9 mouse cellular contexts compared by ENCODE assay signal in genomic region chr3:132950529-132950880, GRCm38 (mm10). TPM values are rescaled to one million over a fixed set of nuclear protein-coding genes. Genes with fewer than 3 reads are reported as not detected.
A peak's percentile ranks its signal among the peaks of the same experiment; 100 is the strongest.
DNase-seq lines count a peak whose midpoint lies in the region; ATAC-seq and TF ChIP-seq lines count a peak whose summit lies in the region.
"Had no signal": no experiment of that assay in that cellular context is flagged by ENCODE, and none has a peak within 500 bp of the region (broad histone marks: within the 10 kb centered on the region; RNA-seq: fewer than 3 reads in every experiment).

No protein-coding gene starts in this region.

- H3K36me3 ChIP-seq in kidney, adult 2 months (ENCODE audit: control insufficient read depth, insufficient read depth, low read length): no peaks in the 10 kb centered on the region
- no peaks in the 10 kb centered on the region for H3K36me3 ChIP-seq in hindbrain, embryonic 12.5 days
- no peaks in the 10 kb centered on the region for H3K36me3 ChIP-seq in midbrain, embryonic 11.5 days (ENCODE audit: control insufficient read depth, insufficient read depth, low read length)

- no peaks in the 10 kb centered on the region for H3K27me3 ChIP-seq in kidney, adult 2 months (replicated peaks; ENCODE audit: control insufficient read depth, insufficient read depth, low read length)
- H3K27me3 ChIP-seq in hindbrain, embryonic 12.5 days: peaks cover 24% of the 10 kb centered on the region
- peaks cover 6% of the 10 kb centered on the region for H3K27me3 ChIP-seq in midbrain, embryonic 11.5 days (ENCODE audit: control insufficient read depth, insufficient read depth, low read length)

- TF ChIP-seq CTCF in kidney, adult 2 months (conservative IDR thresholded peaks at IDR 0.05; ENCODE audit: insufficient read depth, insufficient read length, low read depth, low read length): no peak
- TF ChIP-seq CTCF in bone marrow macrophage, adult 2 months (IDR thresholded peaks at IDR 0.05; ENCODE audit: low read depth, low read length): no peak

- H3K4me2 ChIP-seq in hindbrain, embryonic 12.5 days (replicated peaks): peak overlapping the region; percentile 99
- peak overlapping the region; percentile 97 for H3K4me2 ChIP-seq in midbrain, embryonic 11.5 days

- peak; percentile 50 for ATAC-seq in hindbrain, embryonic 12.5 days (ENCODE audit: low FRiP score)
- no peak for ATAC-seq in midbrain, embryonic 11.5 days (ENCODE audit: low FRiP score)

- no peak for DNase-seq in kidney, adult 2 months
- DNase-seq in kidney, postnatal 14 days: no peak
- DNase-seq in midbrain, embryonic 11.5 days (ENCODE audit: low spot score, missing footprints): no peak
- DNase-seq in cerebellum, adult 11-12 months: no peak
- no peak for DNase-seq in gastrocnemius, postnatal 4 days (ENCODE audit: low spot score in 2 of 2)
- DNase-seq in gastrocnemius, adult 8-10 months (ENCODE audit: low spot score in 2 of 2): no peak

- peak overlapping the region; percentile 68 for H3K4me3 ChIP-seq in kidney, adult 2 months (ENCODE audit: insufficient read depth, low read depth, low read length)
- H3K4me3 ChIP-seq in bone marrow macrophage, adult 2 months (ENCODE audit: insufficient read depth, low read length): peak overlapping the region; percentile 68
- H3K4me3 ChIP-seq in hindbrain, embryonic 12.5 days: peak overlapping the region; percentile 66
- peak overlapping the region; percentile 63 for H3K4me3 ChIP-seq in midbrain, embryonic 11.5 days (ENCODE audit: low read depth, low read length)

- WGBS in kidney, adult 2 months: 15% methylated on average over 7 of the region's 7 CpGs
- 9% methylated on average over 7 of the region's 7 CpGs for WGBS in hindbrain, embryonic 12.5 days
- WGBS in midbrain, embryonic 11.5 days: 9% methylated on average over 7 of the region's 7 CpGs

- no peak overlapping the region for H3K27ac ChIP-seq in kidney, adult 2 months (ENCODE audit: insufficient read depth, low read depth, low read length)
- no peak overlapping the region for H3K27ac ChIP-seq in bone marrow macrophage, adult 2 months (ENCODE audit: insufficient read depth, low read depth, low read length)
- H3K27ac ChIP-seq in hindbrain, embryonic 12.5 days: no peak overlapping the region
- H3K27ac ChIP-seq in midbrain, embryonic 11.5 days (ENCODE audit: low read depth, low read length): no peak overlapping the region

- TF ChIP-seq POLR2A in kidney, adult 2 months (IDR thresholded peaks at IDR 0.05; ENCODE audit: low read depth, low read length): no peak
- no peak for TF ChIP-seq POLR2A in bone marrow macrophage, adult 2 months (IDR thresholded peaks at IDR 0.05; ENCODE audit: borderline replicate concordance, low read depth, low read length)

- H3K9ac ChIP-seq in hindbrain, embryonic 12.5 days: peak overlapping the region; percentile 67
- H3K9ac ChIP-seq in midbrain, embryonic 11.5 days (ENCODE audit: low read length): peak overlapping the region; percentile 66; the same call in 1 of the 2 replicates

- no peaks in the 10 kb centered on the region for H3K9me3 ChIP-seq in hindbrain, embryonic 12.5 days (replicated peaks)
- H3K9me3 ChIP-seq in midbrain, embryonic 11.5 days (ENCODE audit: control insufficient read depth, low read length): no peaks in the 10 kb centered on the region

- peaks cover 4% of the 10 kb centered on the region; the same call in 1 of the 2 replicates for H3K4me1 ChIP-seq in kidney, adult 2 months (ENCODE audit: control insufficient read depth, insufficient read depth, low read length)
- no peaks in the 10 kb centered on the region for H3K4me1 ChIP-seq in bone marrow macrophage, adult 2 months (ENCODE audit: control insufficient read depth, insufficient read depth, low read length)
- peaks cover 18% of the 10 kb centered on the region for H3K4me1 ChIP-seq in hindbrain, embryonic 12.5 days
- H3K4me1 ChIP-seq in midbrain, embryonic 11.5 days (ENCODE audit: control insufficient read depth, insufficient read depth, low read length): peaks cover 6% of the 10 kb centered on the region; the same call in 1 of the 2 replicates

RNA-seq across cellular contexts. Expression of gene Npnt, which starts 0.4 kb away (rescaled TPM):
- polyA plus RNA-seq in kidney, adult 2 months (2012; rRNA removed): 119 and 132 TPM in 2 replicates
- polyA plus RNA-seq in bone marrow macrophage, adult 2 months (2012; ENCODE audit: insufficient read depth, insufficient read length, missing spikeins): 0.24 TPM in 1 of 2 replicates, not detected in the other
- 22.0 and 30.9 TPM in 2 replicates for polyA plus RNA-seq in hindbrain, embryonic 12.5 days (2016; fragmentation: Nextera tagmentation; extraction: Ambion mirVana)
- 7.6 and 7.9 TPM in 2 replicates for polyA plus RNA-seq in midbrain, embryonic 11.5 days (2014; fragmentation: Nextera tagmentation; extraction: Ambion mirVana)
- 10 to 100 TPM; 47.9 to 66.2 TPM for total RNA-seq in gastrocnemius, postnatal 4 days (2021)
- 1 to 10 TPM; 1.1 to 6.7 (median 3.8) TPM for total RNA-seq in gastrocnemius, adult 8-10 months (2022)
- total RNA-seq: MEL had no signal
